Mouse (Mus musculus): Measurements from ENCODE around the gene Tmem145.

GRCm38 (mm10) chr7:25316532-25317445, 10.9 kb downstream of the Tmem145 start, which contains the start of gene Megf8:
- TF ChIP-seq POLR2A (IDR thresholded peaks at IDR 0.05; ENCODE audit: low read depth, low read length) (peak; percentile 25), CTCF (conservative IDR thresholded peaks at IDR 0.05; ENCODE audit: insufficient read depth, insufficient read length, low read depth, low read length) (peak; percentile 92)
